Mouse (Mus musculus) bone marrow, adult 2 months (tissue): ENCODE data around the gene Btn2a2.
A peak's percentile ranks its signal among the peaks of the same experiment; 100 is the strongest.

ENCODE experiments used
- CTCF ChIP-seq: fragments of 200-500 bp; IDR thresholded peaks from 2 replicates; pipeline ENCODE4 v1.5.1; 2011; ENCODE audit warnings: low read length, control low read depth; ENCODE audit not compliant: control insufficient read depth, insufficient read depth
- POLR2A ChIP-seq: fragments of 200-500 bp; IDR thresholded peaks from 2 replicates; pipeline ENCODE4 v1.6.1; 2011; ENCODE audit warnings: low read depth, mild to moderate bottlenecking, control low read depth, low read length, borderline replicate concordance; ENCODE audit not compliant: control insufficient read depth

DNA sequence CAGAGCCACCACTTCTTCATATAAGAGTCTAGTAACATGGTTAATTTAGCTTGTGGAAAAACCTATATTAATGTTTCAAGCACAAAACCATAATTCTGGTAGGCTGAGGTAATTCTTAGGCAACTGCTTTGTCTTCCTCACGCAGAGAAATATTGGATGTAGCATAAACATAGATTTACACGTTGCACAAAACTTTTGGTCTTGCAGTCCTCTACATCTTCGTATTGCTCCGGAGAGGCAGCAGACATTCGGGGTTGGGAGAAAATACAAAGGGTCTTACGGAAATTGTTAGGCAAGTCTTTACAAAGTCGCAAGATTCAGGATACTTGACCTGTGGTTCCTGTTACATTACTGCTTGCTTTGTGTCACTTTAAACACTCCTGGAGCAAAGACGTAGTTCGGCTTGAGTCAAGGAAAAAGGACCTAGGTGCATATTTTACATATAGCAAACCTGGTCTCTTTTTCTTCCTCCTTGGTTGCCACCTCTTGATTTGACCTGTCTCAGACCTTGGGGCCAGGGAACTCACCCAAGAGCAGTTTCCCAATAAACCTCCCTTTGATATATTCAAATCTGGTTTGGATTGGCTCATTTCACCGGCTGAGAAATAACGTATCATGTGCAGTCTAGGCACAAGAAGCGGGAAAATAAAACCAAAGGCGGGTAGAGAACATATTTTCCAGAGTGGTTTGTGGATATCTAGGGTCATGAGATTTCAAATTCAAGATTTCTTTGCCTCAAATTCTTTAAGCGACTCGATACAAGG is 45.9 kb upstream of the Btn2a2 start:
- 0 out of 2 replicates have a peak, but pooled peaks have one; percentile 4 for TF ChIP-seq POLR2A
- TF ChIP-seq CTCF: no peak
